Mouse (Mus musculus) midbrain, embryonic 11.5 days (tissue): ENCODE results near the gene Cpa4. TPM values are rescaled to one million over a fixed set of nuclear protein-coding genes. Genes with fewer than 3 reads are reported as not detected.

Source experiments
- ATAC-seq: fragments of 200-750 bp; cut with Nextera tagmentation; 2 replicates; pipeline ENCODE4 v1.8.0; 2017; ENCODE audit warnings: moderate TSS enrichment, moderate library complexity; ENCODE audit not compliant: low FRiP score
- DNase-seq: peaks from one replicate; pipeline ENCODE4 v3.0.0; 2015; ENCODE audit warnings: low spot score; ENCODE audit errors: missing footprints
- H3K27ac ChIP-seq: fragments of 300-500 bp; sonication (generic); 2 replicates; pipeline ENCODE4 v1.5.1; 2014; ENCODE audit warnings: low read depth, low read length
- H3K27me3 ChIP-seq: fragments of 300-500 bp; sonication (generic); 2 replicates; pipeline ENCODE4 v1.6.1; 2014; ENCODE audit warnings: mild to moderate bottlenecking, low read length, moderate library complexity, mixed read lengths; ENCODE audit not compliant: control insufficient read depth, insufficient read depth
- H3K36me3 ChIP-seq: fragments of 300-500 bp; sonication (generic); 2 replicates; pipeline ENCODE4 v1.6.1; 2014; ENCODE audit warnings: mild to moderate bottlenecking, low read length, moderate library complexity, mixed read lengths; ENCODE audit not compliant: control insufficient read depth, insufficient read depth
- H3K4me1 ChIP-seq: fragments of 300-500 bp; sonication (generic); 2 replicates; pipeline ENCODE4 v1.6.1; 2014; ENCODE audit warnings: low read length; ENCODE audit not compliant: control insufficient read depth, insufficient read depth
- H3K4me2 ChIP-seq: fragments of 300-500 bp; sonication (generic); 2 replicates; pipeline ENCODE4 v1.6.1; 2014; ENCODE audit warnings: mild to moderate bottlenecking, moderate library complexity
- H3K4me3 ChIP-seq: fragments of 300-500 bp; sonication (generic); 2 replicates; pipeline ENCODE4 v1.5.1; 2014; ENCODE audit warnings: low read depth, low read length
- H3K9ac ChIP-seq: fragments of 300-500 bp; sonication (generic); 2 replicates; pipeline ENCODE4 v1.6.1; 2014; ENCODE audit warnings: low read length
- H3K9me3 ChIP-seq: fragments of 300-500 bp; sonication (generic); 2 replicates; pipeline ENCODE4 v1.6.1; 2016; ENCODE audit warnings: low read length; ENCODE audit not compliant: control insufficient read depth
- WGBS: fragments of 180-500 bp; shearing (Covaris S2); extraction: QIAGEN DNeasy Blood & Tissue Kit; methylation state at CpG from one replicate; pipeline ENCODE4 v1.1.7; 2014; 5-methylcytosine and 5-hydroxymethylcytosine counted together
- polyA plus RNA-seq: library from polyadenylated mRNA; unstranded; fragments of >200 nt; fragmentation: Nextera tagmentation; extraction: Ambion mirVana; gene quantifications from 2 replicates; pipeline ENCODE4 v1.2.1, GENCODE M21; 2014

The Cpa4 gene
- polyA plus RNA-seq, 1 experiment from 2014 or later, result 2.2 TPM

DNA sequence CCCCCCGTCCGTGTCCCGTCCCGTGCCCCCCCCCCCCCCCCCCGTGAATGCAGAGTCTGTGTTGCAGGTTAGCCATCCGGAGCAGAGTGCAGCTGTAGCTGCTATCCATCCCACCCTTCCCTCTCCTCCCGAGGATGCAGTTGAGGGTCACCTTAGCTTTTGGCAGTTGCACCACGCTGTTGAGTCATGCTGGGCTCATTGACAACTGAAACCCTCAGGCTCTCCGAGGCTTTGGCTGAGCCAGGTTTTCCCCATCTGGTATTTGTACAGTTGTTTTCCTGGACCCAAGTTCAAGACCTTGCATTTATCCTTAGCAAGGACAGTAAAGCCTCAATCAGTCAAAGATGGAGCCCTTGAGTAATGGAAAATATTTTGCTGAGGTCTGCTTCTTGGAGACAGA, 12.1 kb upstream of the Cpa4 start:
- 19% methylated on average over 3 of the region's 9 CpGs for WGBS
- no peaks in the 10 kb centered on the region for H3K9me3 ChIP-seq
- no peak overlapping the region for H3K9ac ChIP-seq
- no peaks in the 10 kb centered on the region for H3K27me3 ChIP-seq
- DNase-seq, result peak; percentile 66
- peaks cover 10% of the 10 kb centered on the region for H3K4me1 ChIP-seq
- H3K4me3 ChIP-seq, result no peak overlapping the region
- no peak overlapping the region for H3K4me2 ChIP-seq
- ATAC-seq, result no peak
- H3K27ac ChIP-seq, result no peak overlapping the region
- H3K36me3 ChIP-seq, result no peaks in the 10 kb centered on the region

DNA sequence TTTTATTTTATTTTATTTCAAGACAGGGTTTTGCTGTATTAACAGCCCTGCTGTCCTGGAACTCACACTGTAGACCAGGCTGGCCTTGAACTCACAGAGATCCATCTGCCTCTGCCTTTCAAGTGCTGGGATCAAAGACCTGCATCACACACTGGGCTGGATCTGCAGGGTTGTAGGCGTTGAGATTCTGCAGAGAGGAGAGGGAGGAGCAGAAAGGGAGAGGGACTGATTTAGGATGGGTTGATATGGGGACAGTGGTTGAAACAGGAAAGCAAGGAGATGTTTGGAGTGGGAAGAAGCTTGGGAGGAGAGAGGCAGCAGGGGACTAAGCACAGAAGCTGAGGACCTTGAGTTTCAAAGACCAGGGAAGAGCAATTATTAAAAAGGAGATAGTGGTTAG, 8.4 kb upstream of the Cpa4 start:
- ATAC-seq (no peak), DNase-seq (no peak)
- H3K9ac ChIP-seq, result no peak overlapping the region
- H3K4me1 ChIP-seq, result no peaks in the 10 kb centered on the region
- H3K27ac ChIP-seq, result no peak overlapping the region
- H3K9me3 ChIP-seq, result no peaks in the 10 kb centered on the region
- no peaks in the 10 kb centered on the region for H3K36me3 ChIP-seq
- 56% methylated on average over 1 of the region's 1 CpGs for WGBS
- no peaks in the 10 kb centered on the region for H3K27me3 ChIP-seq
- H3K4me3 ChIP-seq, result no peak overlapping the region
- no peak overlapping the region for H3K4me2 ChIP-seq

DNA sequence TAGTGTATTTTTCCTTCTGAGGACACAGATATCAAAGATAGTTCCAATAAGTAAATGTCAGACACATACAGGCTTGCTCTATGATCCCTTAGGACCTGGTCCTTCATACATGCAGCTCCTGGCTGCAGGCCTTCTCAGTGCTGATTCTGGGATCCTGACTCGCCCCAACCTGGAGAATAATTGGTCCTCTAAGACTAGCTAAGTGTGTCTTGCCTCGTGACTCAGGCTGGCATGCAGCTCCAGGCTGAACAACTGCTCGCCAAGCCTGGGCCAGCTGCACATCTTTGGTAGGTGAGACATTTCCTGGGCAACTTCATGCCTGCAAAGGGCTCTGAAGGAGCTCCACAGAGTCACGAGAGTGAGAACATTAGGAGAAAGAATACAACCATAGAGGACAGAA, 6.0 kb upstream of the Cpa4 start:
- 78% methylated on average over 4 of the region's 4 CpGs for WGBS
- H3K27me3 ChIP-seq, result no peaks in the 10 kb centered on the region
- no peak overlapping the region for H3K4me2 ChIP-seq
- ATAC-seq, result no peak
- no peak for DNase-seq
- no peaks in the 10 kb centered on the region for H3K36me3 ChIP-seq
- H3K4me3 ChIP-seq, result no peak overlapping the region
- no peaks in the 10 kb centered on the region for H3K4me1 ChIP-seq
- H3K27ac ChIP-seq, result no peak overlapping the region
- no peaks in the 10 kb centered on the region for H3K9me3 ChIP-seq
- no peak overlapping the region for H3K9ac ChIP-seq

DNA sequence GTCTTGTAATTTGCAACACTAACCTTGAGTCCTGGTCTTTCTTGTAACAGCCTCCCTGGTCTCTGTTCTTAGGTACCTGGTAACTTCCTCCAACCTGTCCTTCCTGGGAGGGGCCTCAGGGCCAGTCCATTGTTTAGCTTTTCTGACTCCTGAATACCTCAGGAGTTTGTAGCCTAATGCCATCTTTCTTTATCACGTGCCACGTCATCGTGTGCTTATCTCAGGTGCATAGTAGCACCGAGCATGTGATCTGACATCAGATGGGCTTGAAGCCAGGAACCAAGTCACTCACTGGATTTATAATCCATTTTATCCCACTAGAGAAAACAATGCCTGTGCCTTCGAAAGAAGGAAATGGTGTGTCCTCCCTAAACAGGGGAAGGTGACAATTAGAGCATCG, 4.6 kb upstream of the Cpa4 start:
- Histone ChIP-seq H3K9ac (no peak overlapping the region), H3K4me2 (no peak overlapping the region), H3K27me3 (no peaks in the 10 kb centered on the region), H3K4me3 (no peak overlapping the region), H3K27ac (no peak overlapping the region), H3K4me1 (no peaks in the 10 kb centered on the region), H3K36me3 (no peaks in the 10 kb centered on the region), H3K9me3 (no peaks in the 10 kb centered on the region)
- 92% methylated on average over 6 of the region's 6 CpGs for WGBS
- DNase-seq (no peak), ATAC-seq (no peak)

DNA sequence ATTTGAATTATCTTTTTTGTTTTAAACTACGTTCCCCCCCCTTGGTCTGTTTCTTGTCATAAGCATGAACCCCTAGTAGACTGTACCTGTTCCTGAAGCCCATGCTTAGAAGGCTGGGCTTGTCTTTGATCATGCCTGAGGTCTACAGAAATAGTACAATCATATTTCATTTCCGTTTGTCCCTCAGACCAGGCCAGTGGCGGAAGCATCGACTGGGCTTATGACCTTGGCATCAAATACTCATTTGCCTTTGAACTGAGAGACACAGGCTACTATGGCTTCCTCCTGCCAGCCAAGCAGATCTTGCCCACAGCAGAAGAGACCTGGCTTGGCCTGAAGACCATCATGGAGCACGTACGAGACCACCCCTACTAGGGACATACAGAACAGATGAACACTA, 4.1 kb upstream of the Cpa4 start:
- Histone ChIP-seq H3K4me1 (no peaks in the 10 kb centered on the region), H3K36me3 (no peaks in the 10 kb centered on the region), H3K9me3 (no peaks in the 10 kb centered on the region), H3K27me3 (no peaks in the 10 kb centered on the region), H3K27ac (no peak overlapping the region), H3K4me3 (no peak overlapping the region), H3K9ac (no peak overlapping the region), H3K4me2 (no peak overlapping the region)
- no peak for DNase-seq
- 91% methylated on average over 6 of the region's 6 CpGs for WGBS
- no peak for ATAC-seq

DNA sequence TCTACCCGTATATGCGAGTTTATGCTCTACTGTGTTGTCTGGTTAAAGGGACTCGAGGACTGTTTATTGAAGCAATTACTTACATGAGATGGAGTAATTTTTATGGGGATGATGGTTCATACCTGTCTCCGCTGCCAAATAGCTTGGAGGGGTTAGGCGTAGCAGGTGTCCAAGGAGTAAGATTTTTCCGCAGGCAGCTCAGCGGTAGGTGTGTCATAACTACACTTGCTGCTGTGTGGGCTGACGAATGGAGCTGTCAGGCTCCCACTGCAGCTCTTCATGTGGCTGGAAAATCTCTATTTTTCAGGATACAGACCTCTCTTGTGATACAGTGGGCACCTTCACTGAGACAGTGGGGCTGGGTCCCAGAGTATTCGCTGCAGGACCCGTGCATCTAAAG, 1.2 kb downstream of the Cpa4 start:
- DNase-seq, result no peak
- no peaks in the 10 kb centered on the region for H3K27me3 ChIP-seq
- no peak for ATAC-seq
- no peak overlapping the region for H3K4me3 ChIP-seq
- H3K36me3 ChIP-seq, result no peaks in the 10 kb centered on the region
- no peak overlapping the region for H3K27ac ChIP-seq
- 90% methylated on average over 10 of the region's 10 CpGs for WGBS
- H3K4me2 ChIP-seq, result no peak overlapping the region
- no peak overlapping the region for H3K9ac ChIP-seq
- H3K4me1 ChIP-seq, result peaks cover 9% of the 10 kb centered on the region
- H3K9me3 ChIP-seq, result no peaks in the 10 kb centered on the region

DNA sequence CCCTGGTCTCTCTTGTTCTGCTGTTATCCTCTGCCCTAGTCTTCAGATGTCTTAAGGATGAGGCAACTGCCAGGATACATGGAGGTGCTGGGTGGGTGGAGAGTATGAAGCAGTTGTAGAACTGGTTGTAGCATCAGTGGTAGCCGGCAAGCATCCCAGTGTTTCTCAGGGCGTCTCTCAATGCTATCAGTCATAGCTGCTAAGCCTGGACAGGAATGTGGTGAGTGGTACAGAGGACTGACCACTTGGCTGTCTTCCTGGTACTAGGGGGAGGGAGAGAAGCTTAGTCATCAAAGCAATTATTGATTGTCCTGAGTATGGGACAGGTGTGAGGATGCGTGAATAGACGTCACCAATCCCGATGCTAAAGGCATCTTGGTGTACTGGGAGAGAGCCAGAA, 1.8 kb downstream of the Cpa4 start:
- H3K27me3 ChIP-seq, result no peaks in the 10 kb centered on the region
- peaks cover 9% of the 10 kb centered on the region for H3K4me1 ChIP-seq
- ATAC-seq (no peak), DNase-seq (no peak)
- no peaks in the 10 kb centered on the region for H3K9me3 ChIP-seq
- no peak overlapping the region for H3K27ac ChIP-seq
- no peak overlapping the region for H3K4me3 ChIP-seq
- no peak overlapping the region for H3K9ac ChIP-seq
- H3K36me3 ChIP-seq, result no peaks in the 10 kb centered on the region
- H3K4me2 ChIP-seq, result no peak overlapping the region
- 91% methylated on average over 5 of the region's 5 CpGs for WGBS

DNA sequence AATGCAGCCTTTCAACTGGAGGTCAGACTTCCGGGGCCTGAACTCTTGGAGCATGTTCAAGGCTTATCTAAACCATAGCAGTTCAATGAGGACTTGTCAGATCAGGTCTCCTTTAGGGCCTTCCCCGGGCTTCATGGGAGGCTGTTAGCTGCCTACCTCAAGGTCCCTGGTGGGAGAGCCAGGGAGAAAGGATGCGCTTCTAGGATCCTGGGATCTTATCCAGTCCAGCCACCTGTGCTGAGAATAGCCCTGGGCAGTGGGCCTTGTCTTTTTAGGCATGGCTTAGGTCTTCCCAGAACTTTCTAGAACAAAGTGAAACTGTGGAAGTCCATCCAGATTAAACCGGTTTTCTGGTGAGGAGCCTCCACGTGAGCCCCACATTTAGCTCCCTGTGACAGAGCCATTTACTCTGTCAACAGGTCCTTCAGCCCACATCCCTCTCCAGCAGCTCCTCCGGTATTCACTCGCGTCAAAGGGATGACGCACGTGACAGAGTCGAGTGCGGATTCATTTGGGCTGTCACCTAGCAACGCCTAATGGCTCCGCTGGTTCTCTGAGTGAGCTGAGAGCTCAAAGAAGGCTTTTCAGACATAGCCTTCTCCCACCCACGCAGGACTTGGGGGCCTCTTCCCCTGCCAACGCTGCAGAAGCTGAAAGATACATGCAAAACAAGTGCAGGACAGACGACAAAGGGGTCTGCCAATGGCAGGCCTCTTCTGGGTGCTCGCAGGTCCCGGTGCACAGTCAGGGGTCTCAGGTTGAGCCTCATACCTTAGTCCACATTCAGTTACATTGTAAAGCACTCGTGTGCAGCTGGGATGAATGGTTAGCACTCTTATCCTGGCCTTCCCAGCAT, 4.5 kb downstream of the Cpa4 start:
- no peaks in the 10 kb centered on the region for H3K9me3 ChIP-seq
- H3K36me3 ChIP-seq, result no peaks in the 10 kb centered on the region
- no peak overlapping the region for H3K9ac ChIP-seq
- DNase-seq (peak; percentile 92), ATAC-seq (peak; percentile 91)
- H3K27me3 ChIP-seq, result no peaks in the 10 kb centered on the region
- peaks cover 9% of the 10 kb centered on the region for H3K4me1 ChIP-seq
- H3K4me3 ChIP-seq, result no peak overlapping the region
- no peak overlapping the region for H3K4me2 ChIP-seq
- peak overlapping the region; percentile 64 for H3K27ac ChIP-seq
- 35% methylated on average over 20 of the region's 20 CpGs for WGBS

DNA sequence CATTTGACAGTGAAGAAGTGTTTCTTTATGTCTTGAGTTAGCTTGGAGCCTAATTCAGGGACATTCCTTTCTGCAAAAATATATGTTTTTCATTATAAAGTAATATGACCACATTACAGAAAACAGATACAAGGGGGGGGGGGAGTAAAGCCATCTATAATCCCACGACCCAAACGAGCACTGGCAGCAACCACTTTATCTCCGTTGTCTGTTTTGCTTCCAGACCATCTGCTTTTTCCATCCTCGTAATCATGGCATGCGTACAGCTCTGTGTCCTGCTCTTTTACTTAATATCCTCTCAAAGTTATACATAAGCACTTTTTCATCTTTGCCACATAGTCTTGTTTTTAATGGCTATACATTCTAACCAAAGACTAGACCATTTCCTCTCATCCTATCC, 5.2 kb downstream of the Cpa4 start:
- Histone ChIP-seq H3K27me3 (no peaks in the 10 kb centered on the region), H3K9me3 (no peaks in the 10 kb centered on the region), H3K36me3 (no peaks in the 10 kb centered on the region), H3K9ac (no peak overlapping the region), H3K4me1 (peaks cover 9% of the 10 kb centered on the region), H3K4me2 (no peak overlapping the region), H3K27ac (no peak overlapping the region; the same call in 1 of the 2 replicates), H3K4me3 (no peak overlapping the region)
- WGBS, result 81% methylated on average over 5 of the region's 5 CpGs
- ATAC-seq (no peak), DNase-seq (no peak)
